Mouse (Mus musculus): Measurements from ENCODE around the gene Tmprss7. TPM values are rescaled to one million over a fixed set of nuclear protein-coding genes. Genes with fewer than 3 reads are reported as not detected.
A peak's percentile ranks its signal among the peaks of the same experiment; 100 is the strongest.

Gene Tmprss7
- polyA plus RNA-seq, 1 experiment from 2014 or later: 0.09 TPM

DNA sequence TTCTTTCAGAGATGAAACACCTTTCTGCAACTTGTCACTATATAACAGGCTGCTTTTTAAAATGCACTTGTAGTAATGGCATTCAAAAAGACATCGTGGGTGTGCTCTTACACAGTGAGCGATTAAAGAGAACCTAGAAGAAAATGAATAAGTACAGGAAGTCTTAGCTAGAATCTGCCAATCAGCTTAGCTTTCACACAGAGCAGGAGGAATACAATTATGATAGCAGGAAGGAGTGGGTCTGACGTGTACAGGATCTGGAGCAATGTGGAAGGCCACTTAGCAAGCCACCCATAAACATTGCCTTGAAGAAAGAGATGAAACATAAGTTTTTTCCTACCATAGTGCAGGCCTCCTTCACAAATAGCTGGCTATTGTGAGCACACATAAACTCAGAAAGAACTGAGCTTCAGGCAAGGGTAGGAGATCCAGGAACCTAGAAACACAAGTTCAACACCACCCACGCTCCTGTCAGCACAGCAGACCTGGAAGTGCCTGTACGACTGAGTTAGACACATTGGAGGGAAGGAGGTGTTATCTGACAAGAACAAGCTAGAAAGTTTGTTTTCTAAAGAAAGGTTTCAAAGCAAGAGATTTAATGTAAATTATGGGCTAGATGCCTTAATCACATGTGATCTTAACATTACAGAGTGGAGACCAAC lies 21.2 kb upstream of the Tmprss7 start:
- Histone ChIP-seq H3K27ac (no peak overlapping the region), H3K9me3 (replicated peaks) (no peaks in the 10 kb centered on the region; the same call in 1 of the 2 replicates), H3K4me3 (replicated peaks) (no peak overlapping the region), H3K36me3 (no peaks in the 10 kb centered on the region; the same call in 1 of the 2 replicates), H3K9ac (no peak overlapping the region), H3K4me2 (no peak overlapping the region), H3K4me1 (no peaks in the 10 kb centered on the region), H3K27me3 (no peaks in the 10 kb centered on the region)
- WGBS: 82% methylated on average over 5 of the region's 5 CpGs
- no peak for ATAC-seq (replicated peaks; ENCODE audit: low FRiP score)

DNA sequence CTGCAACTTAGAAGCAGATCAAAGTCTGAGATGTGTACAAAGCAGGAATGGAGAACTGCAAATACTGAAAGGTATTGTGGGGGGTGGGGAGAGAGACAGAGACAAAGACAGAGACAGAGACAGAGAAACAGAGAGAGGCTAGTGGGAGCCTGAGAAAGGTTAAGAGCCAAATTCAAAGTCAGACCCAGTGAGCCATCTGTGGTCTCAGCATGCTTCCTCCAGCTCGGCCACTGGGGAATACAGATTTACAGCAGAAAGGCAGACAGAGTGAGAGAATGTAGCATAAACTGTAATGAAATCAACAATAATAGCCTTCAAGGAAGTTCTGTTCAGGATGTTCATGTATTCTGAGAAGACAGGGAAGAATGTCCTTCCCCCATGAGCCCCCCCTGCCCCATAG lies 20.4 kb upstream of the Tmprss7 start:
- H3K4me2 ChIP-seq: no peak overlapping the region
- H3K27ac ChIP-seq: no peak overlapping the region
- no peaks in the 10 kb centered on the region for H3K27me3 ChIP-seq
- no peaks in the 10 kb centered on the region; the same call in 1 of the 2 replicates for H3K9me3 ChIP-seq (replicated peaks)
- no peak overlapping the region for H3K4me3 ChIP-seq (replicated peaks)
- ATAC-seq (replicated peaks; ENCODE audit: low FRiP score): no peak
- 63% methylated on average over 1 of the region's 1 CpGs for WGBS
- no peaks in the 10 kb centered on the region for H3K4me1 ChIP-seq
- no peaks in the 10 kb centered on the region; the same call in 1 of the 2 replicates for H3K36me3 ChIP-seq
- H3K9ac ChIP-seq: no peak overlapping the region

DNA sequence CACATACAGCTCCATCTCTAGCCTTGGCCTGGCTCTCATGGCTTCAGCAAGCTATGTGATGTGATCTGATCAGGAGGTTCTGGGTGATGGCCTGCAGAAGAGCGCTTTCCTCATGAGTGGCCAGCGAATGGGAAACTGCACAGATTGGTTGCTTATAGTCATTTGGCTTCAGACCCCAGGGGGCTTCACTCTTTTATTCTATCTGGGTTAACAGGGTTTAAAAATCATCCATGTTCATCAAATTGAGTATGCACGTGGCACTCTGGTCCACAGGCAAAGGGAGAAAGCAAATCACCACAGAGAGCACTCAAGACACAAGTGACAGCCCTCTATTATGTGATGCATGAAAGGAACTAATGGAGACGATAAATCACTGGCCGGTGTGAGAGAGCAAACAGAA lies 19.8 kb upstream of the Tmprss7 start:
- no peak for ATAC-seq (replicated peaks; ENCODE audit: low FRiP score)
- no peak overlapping the region for H3K4me3 ChIP-seq (replicated peaks)
- 78% methylated on average over 5 of the region's 5 CpGs for WGBS

GRCm38 (mm10) chr16:45711263-45711662 lies 17.8 kb upstream of the Tmprss7 start:
- Histone ChIP-seq H3K27ac (no peak overlapping the region), H3K27me3 (no peaks in the 10 kb centered on the region), H3K4me3 (replicated peaks) (no peak overlapping the region), H3K36me3 (no peaks in the 10 kb centered on the region; the same call in 1 of the 2 replicates), H3K4me1 (no peaks in the 10 kb centered on the region), H3K4me2 (no peak overlapping the region), H3K9me3 (replicated peaks) (no peaks in the 10 kb centered on the region; the same call in 1 of the 2 replicates), H3K9ac (no peak overlapping the region)
- peak; percentile 66 for ATAC-seq (replicated peaks; ENCODE audit: low FRiP score)
- WGBS: 75% methylated on average over 7 of the region's 7 CpGs

More for the DNA sequence above, 19.8 kb upstream of the Tmprss7 start:
- Histone ChIP-seq H3K9me3 (replicated peaks) (no peaks in the 10 kb centered on the region; the same call in 1 of the 2 replicates), H3K27me3 (no peaks in the 10 kb centered on the region), H3K9ac (no peak overlapping the region), H3K4me2 (no peak overlapping the region), H3K36me3 (no peaks in the 10 kb centered on the region; the same call in 1 of the 2 replicates), H3K27ac (no peak overlapping the region), H3K4me1 (no peaks in the 10 kb centered on the region)

- Histone ChIP-seq H3K9me3 (replicated peaks) (no peaks in the 10 kb centered on the region), H3K4me1 (no peaks in the 10 kb centered on the region), H3K4me3 (replicated peaks) (no peak overlapping the region), H3K4me2 (no peak overlapping the region), H3K27me3 (no peaks in the 10 kb centered on the region), H3K9ac (no peak overlapping the region), H3K36me3 (no peaks in the 10 kb centered on the region), H3K27ac (no peak overlapping the region)
- WGBS: 71% methylated on average over 5 of the region's 5 CpGs
- no peak for ATAC-seq (replicated peaks; ENCODE audit: low FRiP score)
Measured at GRCm38 (mm10) chr16:45699301-45699700, 5.8 kb upstream of the Tmprss7 start.

DNA sequence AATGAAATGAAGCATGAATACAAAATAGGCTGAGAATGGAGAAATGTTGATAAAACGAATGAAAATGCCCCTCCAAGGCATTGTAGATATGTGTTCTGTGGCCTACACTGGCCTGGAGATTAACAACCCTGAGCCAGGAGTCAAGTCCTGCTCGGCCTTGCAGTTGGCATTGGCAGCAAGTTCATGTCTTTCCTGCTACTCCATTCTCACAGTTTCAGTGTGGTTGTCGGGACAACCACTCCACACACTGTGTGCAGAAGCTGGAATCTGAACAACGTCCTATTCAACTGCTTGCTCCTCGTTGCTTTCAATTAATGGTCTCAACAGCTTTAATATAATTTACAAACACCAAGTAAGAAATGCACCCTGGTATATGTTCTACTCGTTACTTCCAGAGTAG lies 4.5 kb upstream of the Tmprss7 start:
- H3K27ac ChIP-seq: no peak overlapping the region
- H3K4me3 ChIP-seq (replicated peaks): no peak overlapping the region
- H3K4me1 ChIP-seq: no peaks in the 10 kb centered on the region
- H3K27me3 ChIP-seq: no peaks in the 10 kb centered on the region
- H3K4me2 ChIP-seq: no peak overlapping the region
- no peak overlapping the region for H3K9ac ChIP-seq
- ATAC-seq (replicated peaks; ENCODE audit: low FRiP score): no peak
- 86% methylated on average over 6 of the region's 6 CpGs for WGBS
- H3K9me3 ChIP-seq (replicated peaks): no peaks in the 10 kb centered on the region
- H3K36me3 ChIP-seq: no peaks in the 10 kb centered on the region

DNA sequence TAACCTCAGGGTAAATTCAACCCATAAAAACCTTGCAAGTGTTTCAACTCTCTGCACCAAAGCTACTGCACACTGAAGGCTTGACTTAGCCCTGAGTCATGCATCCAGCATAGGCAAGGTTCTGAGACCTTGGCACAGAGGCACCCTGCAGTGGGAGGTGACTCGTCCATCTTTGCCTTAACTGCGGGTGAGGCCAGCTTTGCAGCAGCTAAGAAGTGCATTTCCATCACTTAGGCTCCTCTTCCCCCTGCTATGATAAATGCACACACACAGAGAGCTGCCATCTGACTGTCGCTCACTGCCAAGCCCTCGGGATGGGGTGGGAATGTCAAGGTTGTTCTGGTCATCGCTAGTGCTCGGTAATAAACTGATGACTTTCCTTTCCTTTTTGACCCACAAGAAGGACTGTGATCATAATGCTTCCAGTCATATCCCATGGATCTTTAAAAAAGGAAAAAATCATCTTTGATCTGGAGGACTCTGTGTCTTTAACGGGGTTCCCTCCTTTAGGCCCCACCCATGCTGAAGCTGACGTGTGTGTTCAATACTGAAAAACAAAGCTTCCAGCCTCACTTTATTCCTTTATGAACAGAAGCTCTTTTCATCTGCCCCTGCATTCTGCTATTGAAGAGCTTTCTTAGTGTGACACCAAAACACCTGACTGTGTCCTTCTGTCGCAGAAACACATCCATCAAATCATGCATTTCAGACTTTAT lies 2.1 kb upstream of the Tmprss7 start:
- no peaks in the 10 kb centered on the region for H3K9me3 ChIP-seq (replicated peaks)
- no peak overlapping the region for H3K4me3 ChIP-seq (replicated peaks)
- no peak overlapping the region for H3K4me2 ChIP-seq
- H3K9ac ChIP-seq: no peak overlapping the region
- 75% methylated on average over 9 of the region's 9 CpGs for WGBS
- H3K27me3 ChIP-seq: no peaks in the 10 kb centered on the region
- H3K27ac ChIP-seq: no peak overlapping the region
- no peaks in the 10 kb centered on the region for H3K36me3 ChIP-seq
- H3K4me1 ChIP-seq: no peaks in the 10 kb centered on the region
- no peak for ATAC-seq (replicated peaks; ENCODE audit: low FRiP score)

GRCm38 (mm10) chr16:45692851-45693250 lies 607 bp downstream of the Tmprss7 start:
- ATAC-seq (replicated peaks; ENCODE audit: low FRiP score): no peak
- H3K36me3 ChIP-seq: no peaks in the 10 kb centered on the region
- WGBS: 75% methylated on average over 3 of the region's 3 CpGs

GRCm38 (mm10) chr16:45690178-45690577 lies 3.3 kb downstream of the Tmprss7 start:
- H3K27me3 ChIP-seq: no peaks in the 10 kb centered on the region
- 21% methylated on average over 4 of the region's 4 CpGs for WGBS
- ATAC-seq (replicated peaks; ENCODE audit: low FRiP score): no peak

More at GRCm38 (mm10) chr16:45692851-45693250, 607 bp downstream of the Tmprss7 start:
- Histone ChIP-seq H3K27ac (no peak overlapping the region), H3K9ac (no peak overlapping the region), H3K4me3 (replicated peaks) (no peak overlapping the region), H3K9me3 (replicated peaks) (no peaks in the 10 kb centered on the region), H3K4me1 (peaks cover 5% of the 10 kb centered on the region; the same call in 1 of the 2 replicates), H3K27me3 (no peaks in the 10 kb centered on the region), H3K4me2 (no peak overlapping the region)

GRCm38 (mm10) chr16:45686833-45687232 lies 6.6 kb downstream of the Tmprss7 start:
- Histone ChIP-seq H3K9ac (no peak overlapping the region), H3K27ac (no peak overlapping the region), H3K9me3 (replicated peaks) (no peaks in the 10 kb centered on the region), H3K4me2 (no peak overlapping the region), H3K4me1 (peaks cover 5% of the 10 kb centered on the region; the same call in 1 of the 2 replicates), H3K4me3 (replicated peaks) (no peak overlapping the region), H3K36me3 (no peaks in the 10 kb centered on the region), H3K27me3 (no peaks in the 10 kb centered on the region)
- no peak for ATAC-seq (replicated peaks; ENCODE audit: low FRiP score)
- 80% methylated on average over 3 of the region's 3 CpGs for WGBS

More at GRCm38 (mm10) chr16:45690178-45690577, 3.3 kb downstream of the Tmprss7 start:
- H3K4me1 ChIP-seq: peaks cover 5% of the 10 kb centered on the region; the same call in 1 of the 2 replicates
- H3K27ac ChIP-seq: no peak overlapping the region
- no peaks in the 10 kb centered on the region for H3K9me3 ChIP-seq (replicated peaks)
- no peak overlapping the region for H3K9ac ChIP-seq
- H3K4me3 ChIP-seq (replicated peaks): no peak overlapping the region
- H3K36me3 ChIP-seq: no peaks in the 10 kb centered on the region
- H3K4me2 ChIP-seq: no peak overlapping the region

GRCm38 (mm10) chr16:45685295-45685694 lies 8.2 kb downstream of the Tmprss7 start:
- no peak for ATAC-seq (replicated peaks; ENCODE audit: low FRiP score)
- Histone ChIP-seq H3K27ac (no peak overlapping the region), H3K27me3 (no peaks in the 10 kb centered on the region), H3K4me3 (replicated peaks) (no peak overlapping the region), H3K4me1 (peaks cover 4% of the 10 kb centered on the region; the same call in 1 of the 2 replicates), H3K4me2 (no peak overlapping the region), H3K36me3 (no peaks in the 10 kb centered on the region), H3K9ac (no peak overlapping the region), H3K9me3 (replicated peaks) (no peaks in the 10 kb centered on the region)
- 64% methylated on average over 3 of the region's 3 CpGs for WGBS

- WGBS: 14% methylated on average over 8 of the region's 8 CpGs
- Histone ChIP-seq H3K4me1 (no peaks in the 10 kb centered on the region), H3K9ac (no peak overlapping the region), H3K4me2 (no peak overlapping the region), H3K4me3 (replicated peaks) (no peak overlapping the region), H3K27ac (no peak overlapping the region), H3K36me3 (no peaks in the 10 kb centered on the region), H3K27me3 (no peaks in the 10 kb centered on the region), H3K9me3 (replicated peaks) (no peaks in the 10 kb centered on the region)
- no peak for ATAC-seq (replicated peaks; ENCODE audit: low FRiP score)
Measured at GRCm38 (mm10) chr16:45684815-45685214, 8.6 kb downstream of the Tmprss7 start.
